Mouse (Mus musculus) ES-E14 (cell line): Measurements from ENCODE around the gene Wnk3. TPM values are rescaled to one million over a fixed set of nuclear protein-coding genes. Genes with fewer than 3 reads are reported as not detected.
A peak's percentile ranks its signal among the peaks of the same experiment; 100 is the strongest.

Source experiments
- DNase-seq: peaks from one replicate; pipeline ENCODE4 v3.0.0-alpha.2; 2013; ENCODE audit warnings: low read depth, low spot score
- H3K27ac ChIP-seq: 2 replicates; pipeline ENCODE4 v1.5.1; 2012; ENCODE audit warnings: low read depth, mild to moderate bottlenecking, low read length, moderate library complexity, mixed read lengths; ENCODE audit not compliant: poor library complexity, insufficient read depth, severe bottlenecking
- H3K36me3 ChIP-seq: 2 replicates; pipeline ENCODE4 v1.6.1; 2012; ENCODE audit warnings: mild to moderate bottlenecking, low read length, moderate library complexity, mixed read lengths; ENCODE audit not compliant: control insufficient read depth, poor library complexity, insufficient read depth, severe bottlenecking
- H3K4me1 ChIP-seq, 2 experiments: fragments of 150-350 bp in 1 of 2; sonication (generic) in 1 of 2; 2 replicates each; pipeline ENCODE4 v1.6.1; 2012; ENCODE audit warnings: low read length in 2 of 2, mild to moderate bottlenecking in 1 of 2, mixed read lengths in 1 of 2; ENCODE audit not compliant: control insufficient read depth in 2 of 2, insufficient read depth in 2 of 2, poor library complexity in 1 of 2
- H3K4me3 ChIP-seq, 2 experiments: fragments of 150-350 bp in 1 of 2; sonication (generic) in 1 of 2; 2 replicates each; pipeline ENCODE4 v1.5.1; 2012; ENCODE audit warnings: low read length in 2 of 2, low read depth in 1 of 2, mild to moderate bottlenecking in 1 of 2, mixed read lengths in 1 of 2; ENCODE audit not compliant: insufficient read depth in 1 of 2, poor library complexity in 1 of 2, severe bottlenecking in 1 of 2
- H3K9ac ChIP-seq: 2 replicates; pipeline ENCODE4 v1.6.1; 2012; ENCODE audit warnings: low read depth, mild to moderate bottlenecking, low read length, mixed read lengths; ENCODE audit not compliant: poor library complexity, insufficient read depth, severe bottlenecking
- H3K9me3 ChIP-seq: fragments of 150-350 bp; sonication (generic); 2 replicates; pipeline ENCODE4 v1.6.1; 2012; ENCODE audit warnings: low read depth, mild to moderate bottlenecking, low read length; ENCODE audit not compliant: control insufficient read depth, insufficient read depth
- CHD2 ChIP-seq: IDR thresholded peaks from 2 replicates; pipeline ENCODE4 v1.6.1; 2014; ENCODE audit warnings: mild to moderate bottlenecking, low read depth, low read length, inconsistent platforms
- HCFC1 ChIP-seq: IDR thresholded peaks from 2 replicates; pipeline ENCODE4 v1.6.1; 2012; ENCODE audit warnings: low read length, inconsistent platforms, borderline replicate concordance; ENCODE audit not compliant: insufficient read depth
- MAFK ChIP-seq: IDR thresholded peaks from 2 replicates; pipeline ENCODE4 v1.6.1; 2014; ENCODE audit warnings: mild to moderate bottlenecking, low read depth, low read length, inconsistent platforms; ENCODE audit not compliant: insufficient read depth
- ZC3H11A ChIP-seq: IDR thresholded peaks from 2 replicates; pipeline ENCODE4 v1.6.1; 2012; ENCODE audit warnings: low read depth, mild to moderate bottlenecking, inconsistent platforms, low read length, borderline replicate concordance
- ZNF384 ChIP-seq: IDR thresholded peaks from 2 replicates; pipeline ENCODE4 v1.6.1; 2012; ENCODE audit warnings: low read depth, low read length, inconsistent platforms
- in situ Hi-C, 2 experiments: fragments of 600-800 bp; cut with MboI; formaldehyde crosslinking; loops; one replicate each; pipeline ENCODE4 v1.15.1; 2025; ENCODE audit warnings: low sequenced_read_pairs in 2 of 2, inconsistent platforms in 1 of 2; ENCODE audit not compliant: unreplicated experiment in 2 of 2
- total RNA-seq: library from RNA; depleted of rRNA; stranded (reverse); fragments of 300-350 nt; gene quantifications from 2 replicates; pipeline ENCODE4 v1.2.3, GENCODE M21; 2012

The Wnk3 gene
- total RNA-seq, 1 experiment: 31.9 TPM

DNA sequence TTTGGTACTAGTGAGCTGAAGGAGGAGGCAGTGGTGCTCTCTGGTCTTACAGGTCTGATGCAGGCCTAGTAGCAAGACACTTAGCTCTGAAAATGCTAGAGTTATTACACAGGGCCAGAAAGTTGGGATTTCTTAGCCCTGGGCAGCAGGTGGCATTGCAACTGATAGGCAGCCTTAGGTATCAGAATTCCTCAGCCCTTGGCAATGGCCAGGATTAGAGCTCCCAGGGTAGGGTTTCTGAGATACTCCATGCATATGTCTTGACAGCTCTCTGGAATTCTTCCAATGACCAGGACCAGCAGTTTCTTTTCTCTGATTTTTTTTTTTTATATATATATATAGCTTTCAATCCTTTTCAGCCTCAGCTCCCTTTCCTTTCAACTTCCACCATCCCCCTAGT, 100.5 kb downstream of the Wnk3 start:
- no peaks in the 10 kb centered on the region for H3K4me1 ChIP-seq
- no peaks in the 10 kb centered on the region for H3K36me3 ChIP-seq
- H3K9me3 ChIP-seq: no peaks in the 10 kb centered on the region
- H3K4me3 ChIP-seq: no peak overlapping the region
- no peak overlapping the region for H3K27ac ChIP-seq
- TF ChIP-seq ZNF384 (no peak), HCFC1 (no peak), ZC3H11A (no peak), CHD2 (no peak), MAFK (no peak)
- in situ Hi-C loops: no loop called here
- DNase-seq: no peak
- H3K9ac ChIP-seq: no peak overlapping the region

DNA sequence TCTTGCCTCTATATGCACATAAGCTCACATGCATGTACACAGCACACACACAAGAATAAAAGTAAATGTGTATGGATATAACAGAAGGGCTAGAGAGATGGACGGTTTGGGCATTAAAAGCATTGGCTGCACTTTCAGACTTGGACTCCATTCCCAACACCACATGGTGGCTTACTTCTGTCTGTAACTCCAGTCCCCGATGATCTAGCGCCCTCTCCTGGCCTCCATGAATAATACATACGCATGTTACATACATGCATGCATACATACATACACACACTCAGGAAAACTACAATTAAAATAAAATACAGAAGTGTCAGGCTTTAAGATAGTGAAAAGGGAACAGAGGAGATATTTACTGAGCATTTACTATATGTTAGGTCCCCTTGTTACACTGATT, 115.9 kb downstream of the Wnk3 start:
- H3K4me1 ChIP-seq: no peaks in the 10 kb centered on the region
- in situ Hi-C loops: no loop called here
- peak; percentile 40 for DNase-seq
- H3K9me3 ChIP-seq: no peaks in the 10 kb centered on the region
- H3K36me3 ChIP-seq: no peaks in the 10 kb centered on the region
- no peak overlapping the region for H3K27ac ChIP-seq
- no peak overlapping the region for H3K9ac ChIP-seq
- no peak overlapping the region for H3K4me3 ChIP-seq
- TF ChIP-seq ZNF384 (no peak), ZC3H11A (no peak; the same call in 1 of the 2 replicates), HCFC1 (no peak), CHD2 (no peak), MAFK (no peak)

DNA sequence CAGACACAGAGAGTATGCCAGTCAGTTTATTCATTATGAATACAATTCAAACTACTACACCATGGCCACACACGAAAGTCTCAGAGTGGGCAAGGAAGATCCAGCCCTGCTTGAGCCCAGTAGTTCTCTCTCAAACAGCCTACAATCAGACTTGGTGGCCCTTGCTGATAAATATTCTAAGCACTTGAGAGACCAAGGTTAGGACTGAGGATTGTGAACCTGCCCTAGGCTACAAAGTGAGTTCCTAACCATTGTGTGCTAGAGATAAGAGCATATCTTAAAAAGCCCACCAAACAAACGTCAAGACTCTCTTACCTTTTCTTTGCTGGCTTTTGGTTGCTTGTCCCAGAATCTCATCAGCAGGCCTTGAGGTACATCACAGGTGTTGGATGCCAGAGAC, 135.7 kb downstream of the Wnk3 start:
- no peaks in the 10 kb centered on the region for H3K4me1 ChIP-seq
- in situ Hi-C loops: no loop called here
- H3K36me3 ChIP-seq: no peaks in the 10 kb centered on the region
- H3K9ac ChIP-seq: no peak overlapping the region
- H3K9me3 ChIP-seq: no peaks in the 10 kb centered on the region
- H3K4me3 ChIP-seq: no peak overlapping the region
- no peak overlapping the region for H3K27ac ChIP-seq
- DNase-seq: no peak
- TF ChIP-seq ZNF384: no peak
- TF ChIP-seq HCFC1: no peak
- TF ChIP-seq ZC3H11A: no peak
- no peak for TF ChIP-seq MAFK
- no peak for TF ChIP-seq CHD2

DNA sequence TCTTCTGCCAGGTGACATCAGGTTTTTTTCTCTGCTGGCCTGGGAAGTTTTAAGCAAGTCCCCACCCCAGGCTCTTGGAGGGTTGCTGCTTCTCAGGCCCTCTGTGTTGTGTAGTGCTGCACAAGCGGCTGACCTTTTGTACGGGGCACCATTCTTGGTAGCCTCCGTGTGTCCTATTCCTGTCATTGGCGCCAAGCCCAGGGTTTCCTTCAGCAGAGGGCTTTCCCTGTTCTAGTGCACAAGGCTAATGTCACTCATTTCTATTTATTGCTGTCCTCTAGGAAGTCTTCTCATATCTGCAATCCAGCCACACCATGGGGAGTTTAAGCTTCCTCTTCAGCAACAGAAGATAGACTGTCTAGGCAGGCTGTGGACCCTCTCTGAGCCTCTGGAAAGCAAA, 139.9 kb downstream of the Wnk3 start:
- Histone ChIP-seq H3K36me3 (no peaks in the 10 kb centered on the region), H3K4me1 (no peaks in the 10 kb centered on the region), H3K27ac (no peak overlapping the region), H3K4me3 (no peak overlapping the region), H3K9ac (no peak overlapping the region), H3K9me3 (no peaks in the 10 kb centered on the region)
- in situ Hi-C loops: no loop called here
- no peak for DNase-seq
- TF ChIP-seq CHD2 (no peak), MAFK (no peak), ZNF384 (no peak)

DNA sequence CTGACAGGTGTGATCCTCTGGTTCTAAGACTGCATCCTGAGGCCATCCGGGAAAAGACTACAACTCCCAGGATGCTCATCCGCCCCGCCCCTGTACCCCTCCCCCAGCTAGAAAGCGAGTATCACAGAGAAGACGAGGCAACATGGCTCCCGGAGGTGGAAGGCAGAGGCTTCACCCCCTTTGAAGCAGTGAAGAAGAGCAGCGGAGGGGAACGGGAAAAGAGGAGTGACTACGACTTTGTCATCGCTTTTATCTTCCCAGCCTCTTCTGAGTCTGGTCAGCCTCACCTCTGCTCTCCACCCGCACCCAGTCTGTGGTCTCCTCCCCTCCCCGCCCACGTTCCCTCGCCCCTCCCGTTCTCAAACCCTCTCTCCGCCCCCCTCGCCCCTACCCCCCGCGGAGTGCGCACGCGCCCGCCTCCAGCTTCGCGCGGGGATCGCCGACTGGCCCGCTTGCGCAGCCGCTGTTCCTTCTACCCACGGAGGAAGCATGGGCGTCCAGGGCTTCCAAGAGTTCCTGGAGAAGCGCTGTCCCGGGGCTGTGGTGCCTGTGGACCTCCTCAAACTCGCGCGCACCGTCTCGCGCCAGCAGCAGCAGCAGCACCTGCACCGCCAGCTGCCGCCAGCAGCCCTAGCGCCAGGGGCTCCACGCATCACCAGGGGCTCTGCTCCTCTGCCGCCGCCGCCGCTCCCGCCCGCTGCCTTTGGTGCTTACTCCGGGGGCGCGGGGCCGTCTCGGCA, 146.1 kb downstream of the Wnk3 start, which contains the start of gene Fam120c:
Gene Fam120c (plus strand): TSS at position 415 of the 740 bp plus-strand sequence.
- H3K4me1 ChIP-seq: no peaks in the 10 kb centered on the region
- H3K27ac ChIP-seq: peak within 1 kb of the TSS; percentile 96
- TF ChIP-seq ZC3H11A (no peak), CHD2 (no peak), ZNF384 (no peak), HCFC1 (peak; percentile 93), MAFK (no peak)
- H3K9me3 ChIP-seq: no peaks in the 10 kb centered on the region
- no peaks in the 10 kb centered on the region; the same call in 1 of the 2 replicates for H3K36me3 ChIP-seq
- H3K9ac ChIP-seq: peak within 1 kb of the TSS; percentile 98
- H3K4me3 ChIP-seq: peak within 1 kb of the TSS; percentile 89 to 98
- peak; percentile 70 for DNase-seq
- in situ Hi-C loops: no loop called here
